Mouse (Mus musculus) liver, embryonic 14.5 days (tissue): ENCODE results near the gene Prtg.

Experiments used
- CTCF ChIP-seq: IDR thresholded peaks from 2 replicates; pipeline ENCODE4 v1.5.1; 2016; ENCODE audit warnings: antibody characterized with exemption, low read depth, control low read depth
- EP300 ChIP-seq: IDR thresholded peaks from 2 replicates; pipeline ENCODE4 v1.6.1; 2016; ENCODE audit warnings: antibody characterized with exemption, low read depth

GRCm38 (mm10) chr9:72881026-72881768, 74.5 kb downstream of the Prtg start:
- TF ChIP-seq CTCF = no peak
- TF ChIP-seq EP300 = no peak
